Mouse (Mus musculus) heart, embryonic 14.5 days (tissue): Measurements from ENCODE around the gene Zcchc10. TPM values are rescaled to one million over a fixed set of nuclear protein-coding genes. Genes with fewer than 3 reads are reported as not detected.
"Not testable (repeated sequence)": the region's sequence is repeated elsewhere in the genome, so short reads cannot be mapped to it uniquely, and the experiment has no call there.

ENCODE experiments used
- ATAC-seq: fragments of 200-750 bp; cut with Nextera tagmentation; 2 replicates; pipeline ENCODE4 v1.8.0; 2017; ENCODE audit warnings: low read depth, moderate TSS enrichment; ENCODE audit not compliant: insufficient number of reproducible peaks, insufficient read depth, low FRiP score
- H3K27ac ChIP-seq, 2 experiments: fragments of 200-500 bp in 1 of 2; fragments of 300-500 bp in 1 of 2; sonication (generic) in 1 of 2; replicated peaks in 1 of 2; 2 replicates each; pipeline ENCODE4 v1.5.1; 2012 to 2014; ENCODE audit warnings: low read depth in 2 of 2, low read length in 2 of 2, control low read depth in 1 of 2, mild to moderate bottlenecking in 1 of 2, mixed read lengths in 1 of 2; ENCODE audit not compliant: control insufficient read depth in 1 of 2, insufficient read depth in 1 of 2
- H3K27me3 ChIP-seq: fragments of 300-500 bp; sonication (generic); 2 replicates; pipeline ENCODE4 v1.6.1; 2014; ENCODE audit warnings: mild to moderate bottlenecking, low read length, control low read depth; ENCODE audit not compliant: control insufficient read depth, insufficient read depth
- H3K36me3 ChIP-seq: fragments of 300-500 bp; sonication (generic); 2 replicates; pipeline ENCODE4 v1.6.1; 2014; ENCODE audit warnings: mild to moderate bottlenecking, control low read depth, low read length, mixed read lengths; ENCODE audit not compliant: control insufficient read depth, insufficient read depth
- H3K4me1 ChIP-seq, 2 experiments: fragments of 200-500 bp in 1 of 2; fragments of 300-500 bp in 1 of 2; sonication (generic) in 1 of 2; 2 replicates each; pipeline ENCODE4 v1.6.1; 2012 to 2014; ENCODE audit warnings: low read length in 2 of 2, control low read depth in 1 of 2, mixed read lengths in 1 of 2; ENCODE audit not compliant: control insufficient read depth in 2 of 2, insufficient read depth in 2 of 2
- H3K4me2 ChIP-seq: fragments of 300-500 bp; sonication (generic); 2 replicates; pipeline ENCODE4 v1.6.1; 2014; ENCODE audit warnings: mild to moderate bottlenecking, low read length
- H3K4me3 ChIP-seq, 2 experiments: fragments of 200-500 bp in 1 of 2; fragments of 300-500 bp in 1 of 2; sonication (generic) in 1 of 2; 2 replicates each; pipeline ENCODE4 v1.5.1; 2012 to 2014; ENCODE audit warnings: low read length in 2 of 2, mild to moderate bottlenecking in 2 of 2, control low read depth in 1 of 2, low read depth in 1 of 2, moderate library complexity in 1 of 2; ENCODE audit not compliant: control insufficient read depth in 1 of 2, insufficient read depth in 1 of 2
- H3K9ac ChIP-seq: fragments of 300-500 bp; sonication (generic); 2 replicates; pipeline ENCODE4 v1.6.1; 2014; ENCODE audit warnings: mild to moderate bottlenecking, low read length
- H3K9me3 ChIP-seq: fragments of 300-500 bp; sonication (generic); 2 replicates; pipeline ENCODE4 v1.6.1; 2016; ENCODE audit warnings: low read length, control low read depth; ENCODE audit not compliant: control insufficient read depth
- WGBS: fragments of 180-500 bp; shearing (Covaris S2); extraction: QIAGEN DNeasy Blood & Tissue Kit; methylation state at CpG from one replicate; pipeline ENCODE4 v1.1.7; 2014; 5-methylcytosine and 5-hydroxymethylcytosine counted together
- polyA plus RNA-seq: library from polyadenylated mRNA; unstranded; fragments of >200 nt; fragmentation: Nextera tagmentation; extraction: Ambion mirVana; gene quantifications from 2 replicates; pipeline ENCODE4 v1.2.1, GENCODE M21; 2014

Zcchc10 gene
- polyA plus RNA-seq, 1 experiment from 2014 or later: 17.5 TPM

GRCm38 (mm10) chr11:53336182-53336571 lies 11.7 kb downstream of the Zcchc10 start:
- no peaks in the 10 kb centered on the region for H3K27me3 ChIP-seq
- no peak overlapping the region for H3K9ac ChIP-seq
- H3K4me1 ChIP-seq: peaks cover 0 to 6% of the 10 kb centered on the region in 2 experiments; a peak in 1 of 4 replicates
- H3K36me3 ChIP-seq: peaks cover 27% of the 10 kb centered on the region
- H3K4me2 ChIP-seq: no peak overlapping the region
- no peak overlapping the region for H3K27ac ChIP-seq
- ATAC-seq: no peak
- H3K9me3 ChIP-seq: no peaks in the 10 kb centered on the region
- no peak overlapping the region for H3K4me3 ChIP-seq

- 71% methylated on average over 1 of the region's 1 CpGs for WGBS
- Histone ChIP-seq H3K36me3 (peaks cover 19% of the 10 kb centered on the region), H3K4me3 (no peak overlapping the region), H3K4me2 (no peak overlapping the region), H3K4me1 (peaks cover 0 to 6% of the 10 kb centered on the region in 2 experiments; a peak in 1 of 4 replicates), H3K9ac (no peak overlapping the region), H3K27me3 (no peaks in the 10 kb centered on the region), H3K9me3 (no peaks in the 10 kb centered on the region), H3K27ac (no peak overlapping the region)
- ATAC-seq: no peak
These were observed 12.4 kb downstream of the Zcchc10 start for GRCm38 (mm10) chr11:53336924-53337323.

GRCm38 (mm10) chr11:53337684-53338083 lies 13.2 kb downstream of the Zcchc10 start:
- Histone ChIP-seq H3K27me3 (no peaks in the 10 kb centered on the region), H3K4me1 (peaks cover 0 to 6% of the 10 kb centered on the region in 2 experiments; a peak in 1 of 4 replicates), H3K27ac (no peak overlapping the region), H3K9me3 (no peaks in the 10 kb centered on the region), H3K9ac (no peak overlapping the region), H3K36me3 (peaks cover 12% of the 10 kb centered on the region), H3K4me2 (no peak overlapping the region), H3K4me3 (no peak overlapping the region)
- no peak for ATAC-seq
- WGBS: 48% methylated on average over 8 of the region's 8 CpGs

- H3K9me3 ChIP-seq, H3K4me1 ChIP-seq, H3K9ac ChIP-seq, H3K27ac ChIP-seq, H3K4me2 ChIP-seq, ATAC-seq, H3K36me3 ChIP-seq, H3K4me3 ChIP-seq, H3K27me3 ChIP-seq: not testable (repeated sequence)
- WGBS: 88% methylated on average over 10 of the region's 10 CpGs
These were observed 16.5 kb downstream of the Zcchc10 start for GRCm38 (mm10) chr11:53341019-53341418.

- Histone ChIP-seq H3K27me3 (no peaks in the 10 kb centered on the region), H3K9ac (no peak overlapping the region), H3K4me2 (no peak overlapping the region), H3K27ac (no peak overlapping the region), H3K4me1 (peaks cover 5 to 7% of the 10 kb centered on the region in 2 experiments), H3K36me3 (no peaks in the 10 kb centered on the region), H3K9me3 (no peaks in the 10 kb centered on the region), H3K4me3 (no peak overlapping the region)
- ATAC-seq: no peak
- WGBS: 47% methylated on average over 5 of the region's 5 CpGs
These were observed 18.2 kb downstream of the Zcchc10 start for GRCm38 (mm10) chr11:53342711-53343110.

- H3K4me3 ChIP-seq: no peak overlapping the region
- H3K27ac ChIP-seq: no peak overlapping the region
- H3K9ac ChIP-seq: no peak overlapping the region
- H3K27me3 ChIP-seq: no peaks in the 10 kb centered on the region
- WGBS: 13% methylated on average over 5 of the region's 5 CpGs
- no peaks in the 10 kb centered on the region for H3K9me3 ChIP-seq
- ATAC-seq: 0 out of 2 replicates have a peak, but pooled peaks have one; percentile 41
- H3K4me1 ChIP-seq: peaks cover 5 to 7% of the 10 kb centered on the region in 2 experiments
- H3K4me2 ChIP-seq: no peak overlapping the region
- no peaks in the 10 kb centered on the region for H3K36me3 ChIP-seq
These were observed 20.8 kb downstream of the Zcchc10 start for GRCm38 (mm10) chr11:53345328-53345727.

GRCm38 (mm10) chr11:53345738-53346137 lies 21.3 kb downstream of the Zcchc10 start:
- no peak for ATAC-seq
- H3K9me3 ChIP-seq: no peaks in the 10 kb centered on the region
- H3K27ac ChIP-seq: no peak overlapping the region
- H3K4me1 ChIP-seq: peaks cover 5 to 7% of the 10 kb centered on the region in 2 experiments
- 22% methylated on average over 2 of the region's 2 CpGs for WGBS
- no peaks in the 10 kb centered on the region for H3K36me3 ChIP-seq
- no peak overlapping the region for H3K4me2 ChIP-seq
- no peak overlapping the region for H3K9ac ChIP-seq
- H3K4me3 ChIP-seq: no peak overlapping the region
- H3K27me3 ChIP-seq: no peaks in the 10 kb centered on the region
